Mouse (Mus musculus): ENCODE measurements around the gene Cat. TPM values are rescaled to one million over a fixed set of nuclear protein-coding genes. Genes with fewer than 3 reads are reported as not detected.

Gene Cat
- polyA plus RNA-seq, 1 experiment from 2014 or later: 67.3 TPM

DNA sequence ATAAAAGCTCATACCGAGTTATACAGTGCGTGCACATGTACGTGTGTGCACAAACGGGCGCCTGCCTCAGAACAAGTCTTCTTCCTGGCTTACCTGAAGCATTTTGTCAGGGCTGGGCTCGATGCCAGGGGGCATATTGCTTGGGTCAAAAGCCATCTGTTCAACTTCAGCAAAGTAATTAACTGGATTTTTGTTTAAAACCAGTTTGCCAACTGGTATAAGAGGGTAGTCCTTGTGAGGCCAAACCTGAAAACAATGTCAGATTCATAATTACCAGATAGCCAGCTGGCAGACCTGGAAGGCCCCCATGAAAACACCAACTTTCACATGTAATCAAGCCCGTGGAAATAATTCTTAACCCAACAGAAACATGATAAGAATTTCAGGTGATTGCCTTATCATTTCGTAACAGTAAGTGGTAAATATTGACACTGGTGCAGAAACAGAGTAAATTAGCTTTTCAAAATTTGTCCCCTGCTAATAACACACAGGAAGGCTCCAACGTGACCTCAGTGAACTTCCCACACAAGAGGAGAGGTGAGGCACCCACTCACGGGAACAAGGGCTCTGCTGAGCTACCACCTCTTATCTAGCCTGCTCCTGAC, 17.9 kb downstream of the Cat start:
- WGBS: 87% methylated on average over 10 of the region's 10 CpGs
- Histone ChIP-seq H3K27me3 (no peaks in the 10 kb centered on the region), H3K9ac (no peak overlapping the region), H3K4me3 (no peak overlapping the region), H3K9me3 (replicated peaks) (no peaks in the 10 kb centered on the region), H3K36me3 (ENCODE audit: poor library complexity, severe bottlenecking) (peaks cover 67% of the 10 kb centered on the region), H3K4me2 (no peak overlapping the region), H3K4me1 (0 out of 2 replicates have a peak, but pooled peaks cover 3% of the 10 kb centered on the region), H3K27ac (no peak overlapping the region)
- ATAC-seq: no peak

DNA sequence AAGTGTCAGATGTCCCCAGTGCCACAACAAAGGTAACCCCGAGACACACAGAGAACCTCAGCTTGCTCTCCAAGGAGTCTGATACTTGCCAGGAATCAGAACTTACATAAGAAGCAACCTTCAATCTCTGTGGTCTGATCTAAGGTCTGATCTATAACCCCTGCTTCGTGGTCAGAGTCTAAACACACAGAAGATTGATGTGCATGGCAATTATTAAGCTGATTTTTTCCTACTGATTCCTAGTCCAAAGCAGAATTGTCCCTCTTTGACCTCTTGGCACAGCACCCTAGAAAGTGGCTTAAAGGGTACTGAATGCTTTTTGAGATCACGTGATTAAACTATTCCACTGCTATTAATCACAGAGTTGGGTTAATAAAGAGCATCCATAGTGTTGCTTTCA, 18.7 kb downstream of the Cat start:
- no peaks in the 10 kb centered on the region for H3K27me3 ChIP-seq
- ATAC-seq: no peak
- no peak overlapping the region for H3K4me2 ChIP-seq
- H3K4me3 ChIP-seq: no peak overlapping the region
- no peaks in the 10 kb centered on the region for H3K9me3 ChIP-seq (replicated peaks)
- 0 out of 2 replicates have a peak, but pooled peaks cover 8% of the 10 kb centered on the region for H3K4me1 ChIP-seq
- 91% methylated on average over 3 of the region's 3 CpGs for WGBS
- no peak overlapping the region for H3K9ac ChIP-seq
- no peak overlapping the region for H3K27ac ChIP-seq
- H3K36me3 ChIP-seq (ENCODE audit: poor library complexity, severe bottlenecking): peaks cover 71% of the 10 kb centered on the region

DNA sequence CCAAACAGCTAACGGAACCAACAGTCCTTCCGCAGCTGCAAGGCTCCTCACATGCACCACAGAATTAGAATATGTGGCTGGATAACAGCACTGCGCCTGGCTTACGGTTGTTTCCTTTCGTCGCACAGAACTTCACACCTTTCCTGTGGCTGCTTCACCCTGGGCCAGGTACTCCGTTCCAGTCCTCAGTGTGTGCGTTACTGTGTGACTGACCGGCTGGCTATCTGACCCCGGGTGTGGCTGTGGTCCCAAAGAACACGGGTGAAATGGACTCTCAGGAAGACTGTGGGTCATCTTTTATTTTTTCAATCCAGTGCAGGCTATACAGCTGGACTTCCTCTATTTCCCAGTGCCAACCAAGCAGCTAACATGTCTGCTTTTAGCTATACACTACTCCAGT, 19.5 kb downstream of the Cat start:
- 98% methylated on average over 11 of the region's 11 CpGs for WGBS
- H3K4me1 ChIP-seq: 0 out of 2 replicates have a peak, but pooled peaks cover 8% of the 10 kb centered on the region
- H3K27me3 ChIP-seq: no peaks in the 10 kb centered on the region
- no peak overlapping the region for H3K9ac ChIP-seq
- H3K4me3 ChIP-seq: no peak overlapping the region
- ATAC-seq: no peak
- H3K4me2 ChIP-seq: no peak overlapping the region
- no peaks in the 10 kb centered on the region for H3K9me3 ChIP-seq (replicated peaks)
- no peak overlapping the region for H3K27ac ChIP-seq
- peaks cover 69% of the 10 kb centered on the region for H3K36me3 ChIP-seq (ENCODE audit: poor library complexity, severe bottlenecking)

DNA sequence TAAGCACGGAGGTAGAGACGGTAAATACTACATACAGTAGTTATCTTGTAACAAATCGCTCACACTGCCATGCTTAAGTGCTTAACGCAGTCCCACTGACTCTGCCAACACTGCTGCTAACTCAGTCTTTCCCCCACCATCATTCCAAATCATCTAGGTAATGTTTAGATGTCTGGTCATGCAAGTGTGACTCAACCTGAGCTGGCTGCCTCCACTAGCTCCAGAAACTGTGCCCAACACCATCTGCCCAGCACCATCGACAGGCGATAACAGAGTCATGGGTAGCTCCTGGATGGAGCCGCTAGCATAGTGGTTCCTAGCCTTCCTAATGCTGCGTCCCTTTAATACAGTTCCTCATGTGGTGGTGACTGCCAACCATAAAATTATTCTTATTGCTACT, 20.4 kb downstream of the Cat start:
- no peak for ATAC-seq
- no peak overlapping the region for H3K4me3 ChIP-seq

DNA sequence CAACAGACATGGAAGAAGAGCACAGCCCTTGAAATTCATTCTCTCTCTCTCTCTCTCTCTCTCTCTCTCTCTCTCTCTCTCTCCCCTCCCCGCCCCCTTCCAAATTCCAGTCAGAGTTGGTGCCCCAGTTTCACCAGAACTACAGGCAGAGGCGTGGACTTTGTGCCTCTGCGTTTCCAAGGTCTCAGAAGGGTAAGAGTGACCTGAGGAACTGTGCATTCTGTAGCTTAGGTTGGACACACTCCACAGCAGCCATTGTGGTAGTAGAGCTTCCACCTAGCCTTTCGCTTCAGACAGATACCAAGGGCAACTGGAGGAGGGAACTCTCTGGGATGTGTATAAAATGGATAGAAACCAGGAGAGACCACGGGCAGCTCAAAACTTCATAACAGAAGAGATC, 22.2 kb downstream of the Cat start:
- Histone ChIP-seq H3K4me1 (0 out of 2 replicates have a peak, but pooled peaks cover 8% of the 10 kb centered on the region), H3K27me3 (no peaks in the 10 kb centered on the region), H3K9me3 (replicated peaks) (no peaks in the 10 kb centered on the region), H3K4me2 (no peak overlapping the region), H3K4me3 (no peak overlapping the region), H3K36me3 (ENCODE audit: poor library complexity, severe bottlenecking) (peaks cover 76% of the 10 kb centered on the region), H3K9ac (no peak overlapping the region), H3K27ac (no peak overlapping the region)
- 95% methylated on average over 5 of the region's 5 CpGs for WGBS
- no peak for ATAC-seq

More for the DNA sequence above, 20.4 kb downstream of the Cat start:
- H3K36me3 ChIP-seq (ENCODE audit: poor library complexity, severe bottlenecking): peaks cover 70% of the 10 kb centered on the region
- 0 out of 2 replicates have a peak, but pooled peaks cover 8% of the 10 kb centered on the region for H3K4me1 ChIP-seq
- 95% methylated on average over 8 of the region's 8 CpGs for WGBS
- no peaks in the 10 kb centered on the region for H3K27me3 ChIP-seq
- H3K9ac ChIP-seq: no peak overlapping the region
- no peak overlapping the region for H3K4me2 ChIP-seq
- H3K9me3 ChIP-seq (replicated peaks): no peaks in the 10 kb centered on the region
- no peak overlapping the region for H3K27ac ChIP-seq

DNA sequence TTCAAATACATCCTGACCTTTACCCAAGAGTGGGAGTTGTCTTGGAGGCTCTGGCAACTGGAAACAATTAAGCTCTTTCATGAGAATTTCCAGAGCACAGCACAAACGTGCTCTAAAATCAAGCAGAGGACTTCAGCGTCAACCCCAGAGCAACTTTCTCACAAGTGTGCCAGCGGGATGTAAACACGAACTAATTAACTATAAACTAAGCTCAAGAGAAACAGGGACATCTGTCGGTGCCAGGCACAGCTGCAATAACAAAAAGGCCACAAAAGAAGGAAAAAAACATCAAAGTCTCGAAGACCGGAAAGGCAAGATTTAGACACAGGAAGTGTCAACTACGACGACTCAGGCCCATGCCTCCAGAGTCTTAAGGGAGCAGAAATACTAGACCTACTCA, 23.2 kb downstream of the Cat start:
- no peak overlapping the region for H3K9ac ChIP-seq
- no peaks in the 10 kb centered on the region for H3K27me3 ChIP-seq
- 0 out of 2 replicates have a peak, but pooled peaks cover 8% of the 10 kb centered on the region for H3K4me1 ChIP-seq
- H3K36me3 ChIP-seq (ENCODE audit: poor library complexity, severe bottlenecking): peaks cover 66% of the 10 kb centered on the region
- WGBS: 33% methylated on average over 9 of the region's 9 CpGs
- no peak overlapping the region for H3K27ac ChIP-seq
- H3K9me3 ChIP-seq (replicated peaks): no peaks in the 10 kb centered on the region
- no peak overlapping the region for H3K4me3 ChIP-seq
- H3K4me2 ChIP-seq: no peak overlapping the region
- no peak for ATAC-seq

DNA sequence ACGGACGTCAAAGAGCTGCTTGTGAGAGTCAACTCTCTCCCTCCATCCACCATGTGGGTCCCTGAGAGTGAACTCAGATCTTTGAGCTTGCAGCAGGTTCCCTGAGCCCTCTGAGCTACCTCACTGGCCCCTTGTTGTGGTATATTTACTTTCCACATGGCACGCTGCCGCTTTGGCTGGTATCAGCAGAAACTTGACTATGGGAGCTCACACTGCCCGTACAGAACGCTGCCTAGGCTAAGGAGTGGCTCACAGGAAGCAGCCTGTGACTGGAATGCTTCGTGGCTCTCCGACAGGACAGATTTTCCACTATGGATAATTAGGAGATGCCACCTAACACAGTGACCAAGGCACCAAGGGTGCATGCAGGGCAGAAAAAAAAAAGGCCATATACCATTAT, 23.8 kb downstream of the Cat start:
- WGBS: 88% methylated on average over 8 of the region's 8 CpGs
- no peak for ATAC-seq
- Histone ChIP-seq H3K36me3 (ENCODE audit: poor library complexity, severe bottlenecking) (peaks cover 65% of the 10 kb centered on the region), H3K9me3 (replicated peaks) (no peaks in the 10 kb centered on the region), H3K27me3 (no peaks in the 10 kb centered on the region), H3K9ac (no peak overlapping the region), H3K4me2 (no peak overlapping the region), H3K27ac (0 out of 2 replicates have a peak overlapping the region, but pooled peaks have one; percentile 1), H3K4me3 (no peak overlapping the region), H3K4me1 (0 out of 2 replicates have a peak, but pooled peaks cover 8% of the 10 kb centered on the region)

DNA sequence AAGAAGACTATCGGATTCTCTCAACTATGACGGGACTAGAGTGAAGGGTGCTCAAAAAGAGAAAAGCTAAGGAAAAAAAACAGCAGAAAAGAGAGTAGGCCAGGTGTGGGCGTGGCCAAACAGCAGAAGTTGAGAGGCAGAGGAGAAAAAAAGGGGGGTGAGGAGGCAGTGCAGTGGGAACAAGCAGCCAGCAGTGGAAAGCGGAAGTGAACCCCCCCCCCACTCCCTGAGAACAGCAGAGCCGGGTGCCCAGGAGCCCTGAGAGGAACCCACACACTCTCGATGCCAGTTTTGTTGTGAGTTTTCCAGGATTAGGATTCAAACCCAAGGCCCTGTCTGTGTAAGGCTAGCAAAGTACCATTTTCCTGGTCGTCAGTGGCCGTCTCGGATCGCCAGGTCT, 25.9 kb downstream of the Cat start:
- 0 out of 2 replicates have a peak, but pooled peaks cover 8% of the 10 kb centered on the region for H3K4me1 ChIP-seq
- no peak overlapping the region for H3K27ac ChIP-seq
- peaks cover 69% of the 10 kb centered on the region for H3K36me3 ChIP-seq (ENCODE audit: poor library complexity, severe bottlenecking)
- no peak overlapping the region for H3K4me3 ChIP-seq
- no peak overlapping the region for H3K9ac ChIP-seq
- 91% methylated on average over 10 of the region's 10 CpGs for WGBS
- no peaks in the 10 kb centered on the region for H3K27me3 ChIP-seq
- H3K9me3 ChIP-seq (replicated peaks): no peaks in the 10 kb centered on the region
- ATAC-seq: no peak
- H3K4me2 ChIP-seq: no peak overlapping the region

DNA sequence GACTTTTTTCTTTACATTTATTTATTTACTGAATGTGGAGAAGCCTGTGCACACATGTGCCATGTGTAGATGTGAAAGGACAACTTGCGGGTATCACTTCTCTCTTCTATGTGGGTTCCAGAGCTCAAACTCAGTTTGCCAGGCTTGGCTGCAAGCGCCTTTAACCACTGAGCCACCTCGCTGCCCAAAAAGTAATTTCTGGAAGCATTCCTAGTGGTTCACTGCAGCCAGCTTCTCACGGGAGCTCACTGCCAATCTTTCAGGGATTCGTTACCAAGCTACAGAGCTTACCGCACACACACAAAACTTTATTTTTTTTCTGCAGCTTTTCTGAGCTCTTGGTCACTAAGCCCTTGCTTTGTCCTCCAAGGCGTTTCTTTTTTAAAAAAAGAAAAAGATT, 27.3 kb downstream of the Cat start:
- Histone ChIP-seq H3K9ac (no peak overlapping the region), H3K4me3 (no peak overlapping the region), H3K27ac (no peak overlapping the region), H3K4me1 (0 out of 2 replicates have a peak, but pooled peaks cover 5% of the 10 kb centered on the region), H3K27me3 (no peaks in the 10 kb centered on the region), H3K9me3 (replicated peaks) (no peaks in the 10 kb centered on the region), H3K4me2 (no peak overlapping the region), H3K36me3 (ENCODE audit: poor library complexity, severe bottlenecking) (peaks cover 74% of the 10 kb centered on the region)
- no peak for ATAC-seq
- WGBS: 89% methylated on average over 7 of the region's 7 CpGs

DNA sequence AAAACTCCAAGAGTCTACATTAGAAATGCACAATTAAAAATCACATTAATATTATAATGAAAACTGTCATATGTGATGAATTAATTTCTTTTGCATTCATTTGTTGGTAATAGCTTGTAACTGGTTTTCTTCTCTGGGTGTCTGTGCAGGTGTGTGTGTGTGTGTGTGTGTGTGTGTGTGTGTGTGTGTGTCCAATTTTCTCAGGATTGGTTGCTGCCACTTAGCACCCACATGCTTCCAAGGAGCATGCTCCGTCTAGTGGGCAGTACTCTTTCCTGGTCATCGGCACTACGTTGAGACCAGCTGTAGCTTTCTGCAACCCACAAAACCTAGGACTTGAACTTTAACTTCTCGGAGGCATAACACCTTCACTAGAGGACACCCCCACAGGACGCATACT, 27.9 kb downstream of the Cat start:
- ATAC-seq: peak; percentile 20; the same call in 1 of the 2 replicates
- no peaks in the 10 kb centered on the region for H3K27me3 ChIP-seq
- H3K4me2 ChIP-seq: no peak overlapping the region
- H3K36me3 ChIP-seq (ENCODE audit: poor library complexity, severe bottlenecking): peaks cover 75% of the 10 kb centered on the region
- H3K27ac ChIP-seq: no peak overlapping the region
- 0 out of 2 replicates have a peak, but pooled peaks cover 5% of the 10 kb centered on the region for H3K4me1 ChIP-seq
- WGBS: 89% methylated on average over 5 of the region's 5 CpGs
- H3K4me3 ChIP-seq: no peak overlapping the region
- no peak overlapping the region for H3K9ac ChIP-seq
- no peaks in the 10 kb centered on the region for H3K9me3 ChIP-seq (replicated peaks)

DNA sequence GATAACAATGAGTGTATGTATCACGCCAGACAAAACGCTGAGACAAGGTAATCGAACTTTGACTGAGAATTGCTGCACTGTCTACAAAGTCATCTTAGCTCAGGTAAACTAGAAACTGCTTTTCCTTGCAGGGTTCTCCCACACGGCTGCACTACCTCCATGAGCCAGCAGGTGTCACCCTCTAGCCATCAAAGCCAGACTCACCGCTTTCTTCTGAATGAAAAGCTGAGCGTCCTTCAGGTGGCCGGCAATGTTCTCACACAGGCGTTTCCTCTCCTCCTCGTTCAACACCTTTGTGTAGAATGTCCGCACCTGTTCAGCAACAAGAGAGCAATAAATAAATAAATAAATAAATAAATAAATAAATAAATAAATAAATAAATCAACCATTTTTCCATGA, 28.3 kb downstream of the Cat start:
- Histone ChIP-seq H3K4me1 (0 out of 2 replicates have a peak, but pooled peaks cover under 1% of the 10 kb centered on the region), H3K27me3 (no peaks in the 10 kb centered on the region), H3K27ac (no peak overlapping the region), H3K9me3 (replicated peaks) (no peaks in the 10 kb centered on the region), H3K9ac (no peak overlapping the region), H3K4me2 (no peak overlapping the region), H3K36me3 (ENCODE audit: poor library complexity, severe bottlenecking) (peaks cover 71% of the 10 kb centered on the region), H3K4me3 (no peak overlapping the region)
- ATAC-seq: peak; percentile 75
- WGBS: 19% methylated on average over 10 of the region's 10 CpGs

DNA sequence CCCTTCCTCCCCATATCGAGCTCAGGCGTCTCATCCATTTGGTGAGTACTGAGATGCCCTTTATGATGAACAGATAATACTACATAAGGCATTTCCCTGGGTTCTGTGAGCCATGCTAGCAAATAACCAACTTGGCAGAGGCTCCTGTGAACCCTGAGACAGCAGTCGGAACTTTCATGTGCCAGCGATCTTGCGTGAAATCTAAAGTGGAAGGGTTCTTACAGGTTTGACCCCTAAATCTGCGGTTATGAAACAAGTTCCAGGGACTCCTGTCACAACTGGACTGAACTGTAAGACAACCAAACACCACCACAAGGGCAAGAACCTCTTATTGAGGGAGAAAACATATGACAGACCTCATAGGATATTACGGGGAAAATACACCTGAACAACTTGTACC, 29.2 kb downstream of the Cat start:
- no peaks in the 10 kb centered on the region for H3K9me3 ChIP-seq (replicated peaks)
- no peak overlapping the region for H3K9ac ChIP-seq
- H3K4me3 ChIP-seq: no peak overlapping the region
- H3K27me3 ChIP-seq: no peaks in the 10 kb centered on the region
- H3K4me1 ChIP-seq: no peaks in the 10 kb centered on the region
- peaks cover 65% of the 10 kb centered on the region for H3K36me3 ChIP-seq (ENCODE audit: poor library complexity, severe bottlenecking)
- no peak overlapping the region for H3K4me2 ChIP-seq
- ATAC-seq: no peak
- no peak overlapping the region for H3K27ac ChIP-seq
- 97% methylated on average over 7 of the region's 7 CpGs for WGBS

DNA sequence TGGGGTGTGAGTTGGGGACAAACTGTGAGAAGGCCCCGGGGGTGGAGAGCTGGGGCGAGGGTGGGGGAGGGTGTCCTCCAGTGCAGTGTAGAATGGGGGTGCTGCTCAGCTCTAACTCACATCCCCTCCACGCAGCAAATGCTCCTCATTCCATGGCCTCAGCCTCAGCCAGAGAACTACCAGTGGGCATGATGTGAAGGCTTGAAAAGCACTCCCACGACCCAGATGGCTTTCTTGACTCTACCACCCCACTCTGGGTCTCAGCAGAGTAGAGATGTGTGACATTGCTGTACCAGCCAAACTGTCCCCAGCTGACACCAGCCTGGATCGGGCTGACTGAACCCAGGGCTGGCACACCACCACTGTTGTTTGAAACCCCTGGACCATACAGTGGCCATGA, 32.4 kb downstream of the Cat start:
- no peak for ATAC-seq
- peaks cover 42% of the 10 kb centered on the region for H3K36me3 ChIP-seq (ENCODE audit: poor library complexity, severe bottlenecking)
- no peaks in the 10 kb centered on the region for H3K4me1 ChIP-seq
- WGBS: 89% methylated on average over 5 of the region's 5 CpGs
- H3K9ac ChIP-seq: no peak overlapping the region
- no peaks in the 10 kb centered on the region for H3K27me3 ChIP-seq
- H3K4me2 ChIP-seq: no peak overlapping the region
- no peak overlapping the region for H3K4me3 ChIP-seq
- H3K27ac ChIP-seq: no peak overlapping the region
- H3K9me3 ChIP-seq (replicated peaks): no peaks in the 10 kb centered on the region
